Mouse (Mus musculus): ENCODE data around the gene Cyba. TPM values are rescaled to one million over a fixed set of nuclear protein-coding genes. Genes with fewer than 3 reads are reported as not detected.

Gene Cyba
- total RNA-seq, 2 experiments from 2014 or later: 117 to 123 TPM

DNA sequence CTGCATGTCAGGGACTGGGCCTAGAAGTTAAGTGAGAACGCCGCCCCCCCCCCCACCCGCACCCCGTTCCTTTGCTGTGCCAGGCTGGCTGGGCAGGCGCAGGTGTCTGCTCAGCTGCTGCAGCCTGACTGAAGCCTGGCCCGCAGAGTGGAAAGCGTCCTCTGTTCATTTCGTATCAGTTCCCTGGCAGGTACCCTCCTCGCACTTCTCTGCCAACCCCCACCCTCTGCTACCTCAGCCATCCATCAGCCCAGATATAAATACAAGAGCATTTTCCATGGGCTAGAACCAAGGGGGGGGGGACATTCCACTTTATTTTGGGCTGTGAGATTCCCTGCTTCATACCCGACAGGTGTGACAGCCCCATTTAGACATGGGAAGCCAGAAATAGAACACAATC lies 19.4 kb upstream of the Cyba start:
- no peak for ATAC-seq (replicated peaks; ENCODE audit: poor library complexity)

- no peak for ATAC-seq (replicated peaks; ENCODE audit: poor library complexity)
Measured at GRCm38 (mm10) chr8:122451161-122451703, 18.5 kb upstream of the Cyba start.

DNA sequence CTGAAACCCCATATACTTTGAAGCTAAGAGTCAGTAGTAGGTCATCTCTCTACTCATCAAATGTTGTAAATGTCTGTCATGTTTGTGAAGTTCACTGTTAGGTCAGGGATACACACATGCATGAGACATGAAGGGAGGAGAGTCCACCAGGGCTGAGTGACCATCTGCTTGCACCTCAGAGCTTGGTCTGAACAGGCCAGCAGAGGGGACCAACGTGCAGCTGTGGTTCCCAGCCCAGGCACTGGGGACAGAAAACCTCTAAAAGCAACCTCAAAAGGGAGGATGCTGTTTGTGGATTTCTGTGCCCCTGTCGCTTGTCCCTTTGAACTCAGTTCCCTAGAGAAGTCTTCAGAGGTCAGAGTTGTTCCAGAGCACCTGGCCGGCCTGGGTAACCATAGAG lies 12.5 kb upstream of the Cyba start:
- ATAC-seq (replicated peaks; ENCODE audit: poor library complexity): no peak

DNA sequence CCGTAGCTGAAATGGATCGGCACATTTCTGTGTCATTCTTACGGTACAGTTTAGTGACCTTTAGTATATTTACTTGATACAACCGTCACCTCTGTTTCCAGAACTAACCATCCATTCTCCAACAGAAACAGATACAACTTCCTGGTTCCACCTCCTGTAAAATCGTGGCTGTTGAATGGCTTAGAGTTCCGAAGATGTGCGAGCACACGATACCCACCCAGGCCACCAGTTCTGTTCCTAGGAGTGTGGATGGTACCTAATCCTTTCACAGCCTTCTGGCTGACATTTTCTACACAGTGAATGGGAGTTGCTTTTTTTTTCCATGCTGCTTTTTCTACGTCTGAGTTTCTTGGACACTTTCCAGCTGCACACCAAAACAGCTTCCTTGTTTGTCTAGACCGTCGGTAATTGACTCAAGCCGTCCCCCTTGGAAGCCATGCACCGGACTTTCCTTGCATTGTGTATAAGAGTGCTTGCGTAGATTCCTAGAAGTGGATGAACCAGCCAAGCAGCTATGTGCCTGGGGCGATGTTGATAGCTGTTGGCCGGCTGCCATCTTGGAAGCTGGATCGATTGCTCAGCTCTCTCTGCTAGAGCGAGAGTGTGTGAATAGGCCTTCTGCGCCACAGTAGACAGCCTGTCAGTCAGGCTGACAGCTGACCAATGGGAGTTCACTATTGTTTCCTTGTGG lies 11.5 kb upstream of the Cyba start:
- peak; percentile 67 for ATAC-seq (replicated peaks; ENCODE audit: poor library complexity)

GRCm38 (mm10) chr8:122443262-122444006 lies 10.7 kb upstream of the Cyba start, which contains the start of gene Mvd:
TSS of gene Mvd (minus strand) at chr8:122443422.
- peak; percentile 90 for ATAC-seq (replicated peaks; ENCODE audit: poor library complexity)

- no peak for ATAC-seq (replicated peaks; ENCODE audit: poor library complexity)
Measured at GRCm38 (mm10) chr8:122442781-122443180, 10.1 kb upstream of the Cyba start.

GRCm38 (mm10) chr8:122442356-122442755 lies 9.6 kb upstream of the Cyba start:
- ATAC-seq (replicated peaks; ENCODE audit: poor library complexity): no peak

- ATAC-seq (replicated peaks; ENCODE audit: poor library complexity): no peak
Measured at GRCm38 (mm10) chr8:122441326-122441725, 8.6 kb upstream of the Cyba start.

DNA sequence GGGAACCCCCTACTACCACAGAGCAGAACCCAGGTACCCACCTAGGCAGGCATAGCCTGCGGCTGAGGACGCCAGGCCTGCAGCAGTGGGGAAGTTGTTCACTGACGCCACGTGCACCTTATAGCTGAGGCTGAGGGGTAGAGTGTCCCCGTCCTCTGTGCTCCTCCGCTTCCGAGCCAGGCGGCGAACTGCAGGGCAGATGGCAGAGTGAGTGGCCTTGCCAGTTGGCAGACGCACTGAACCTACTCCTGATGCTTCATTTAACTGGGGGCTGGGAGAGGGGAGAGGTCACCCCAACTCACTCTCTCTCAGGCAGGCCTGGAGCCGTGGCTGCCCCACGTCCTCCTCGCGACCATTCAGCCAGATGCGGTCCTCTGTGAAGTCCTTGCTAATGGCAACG lies 6.6 kb upstream of the Cyba start:
- no peak for ATAC-seq (replicated peaks; ENCODE audit: poor library complexity)

- ATAC-seq (replicated peaks; ENCODE audit: poor library complexity): peak; percentile 63
Measured at GRCm38 (mm10) chr8:122437708-122438331, 5.1 kb upstream of the Cyba start.

DNA sequence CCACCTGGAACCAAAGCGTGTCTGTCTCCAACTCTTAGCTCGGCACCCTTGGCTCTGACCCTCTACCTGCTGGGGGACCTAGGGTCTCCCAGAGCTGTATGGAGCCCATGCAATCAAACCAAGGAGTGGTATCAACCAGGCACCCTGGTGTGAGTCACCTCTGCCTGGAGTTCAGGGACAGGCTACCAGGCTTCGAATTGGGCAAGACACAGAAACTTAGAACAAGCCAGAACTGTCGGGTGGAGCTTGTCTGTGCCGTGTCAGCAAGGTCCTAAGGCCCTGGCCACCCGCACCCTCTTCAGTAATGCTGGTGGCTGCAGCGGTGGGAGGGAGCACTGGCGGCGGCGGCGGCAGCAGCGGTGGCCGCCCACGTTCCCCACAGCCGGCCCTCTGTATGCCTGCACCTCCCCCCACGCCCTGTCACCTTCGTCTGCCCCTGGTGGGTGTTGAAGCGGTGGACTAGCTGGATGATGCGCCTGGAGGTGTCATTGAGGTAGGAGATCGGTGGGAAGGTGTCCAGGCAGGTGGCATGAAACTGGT lies 3.9 kb upstream of the Cyba start:
- no peak for ATAC-seq (replicated peaks; ENCODE audit: poor library complexity)

DNA sequence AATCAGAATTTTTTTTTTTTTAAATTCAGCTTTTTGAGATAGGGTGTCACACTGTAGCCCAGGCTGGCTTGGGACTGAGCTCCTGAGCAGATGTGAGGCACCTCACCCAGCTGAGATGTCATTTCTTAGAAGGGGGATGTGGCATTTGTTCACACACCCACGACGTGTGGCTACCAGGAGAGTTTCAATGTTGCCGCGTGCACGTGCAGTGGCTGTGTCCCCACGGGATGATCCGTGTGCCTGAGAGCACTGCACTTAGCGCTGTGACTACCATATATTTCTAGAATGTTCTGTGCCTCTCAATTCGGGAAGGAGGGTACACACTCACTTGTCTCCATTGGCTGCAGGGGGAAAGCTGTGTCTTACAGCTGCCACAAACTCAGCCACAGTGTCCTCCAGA lies 3.4 kb upstream of the Cyba start:
- ATAC-seq (replicated peaks; ENCODE audit: poor library complexity): no peak

- ATAC-seq (replicated peaks; ENCODE audit: poor library complexity): no peak
Measured at GRCm38 (mm10) chr8:122435375-122435774, 2.6 kb upstream of the Cyba start.

DNA sequence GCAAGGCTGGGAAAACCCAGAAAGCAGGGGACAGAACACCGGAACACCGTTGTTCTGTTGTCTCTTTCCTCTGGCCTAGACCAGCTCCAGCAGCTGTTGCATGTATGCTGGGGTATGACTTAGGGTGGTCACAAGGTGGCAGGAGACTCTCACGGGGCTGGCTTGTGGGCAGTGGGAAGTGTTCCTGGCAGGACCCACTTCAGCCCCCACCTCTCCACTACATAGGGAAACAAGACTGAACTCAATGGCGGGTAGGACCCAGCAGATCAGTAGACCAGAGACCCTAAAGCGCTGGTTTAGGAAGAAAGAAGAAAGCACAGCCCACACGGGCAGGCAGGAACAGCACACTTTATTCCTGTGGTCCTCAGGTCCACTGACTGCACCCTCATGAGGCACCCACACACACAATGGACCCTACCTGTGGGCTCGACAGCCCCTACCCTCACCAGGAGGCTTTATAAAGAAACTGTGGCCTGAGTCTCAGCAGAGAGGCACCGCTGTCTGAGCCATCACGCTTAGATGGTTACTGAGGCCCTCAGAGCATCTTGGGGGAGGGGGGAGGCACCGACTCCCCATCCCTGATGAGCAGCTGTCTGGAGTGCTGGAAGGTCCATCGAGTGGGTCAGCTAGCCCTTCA lies 657 bp upstream of the Cyba start:
- ATAC-seq (replicated peaks; ENCODE audit: poor library complexity): peak; percentile 25; the same call in 1 of the 2 replicates

DNA sequence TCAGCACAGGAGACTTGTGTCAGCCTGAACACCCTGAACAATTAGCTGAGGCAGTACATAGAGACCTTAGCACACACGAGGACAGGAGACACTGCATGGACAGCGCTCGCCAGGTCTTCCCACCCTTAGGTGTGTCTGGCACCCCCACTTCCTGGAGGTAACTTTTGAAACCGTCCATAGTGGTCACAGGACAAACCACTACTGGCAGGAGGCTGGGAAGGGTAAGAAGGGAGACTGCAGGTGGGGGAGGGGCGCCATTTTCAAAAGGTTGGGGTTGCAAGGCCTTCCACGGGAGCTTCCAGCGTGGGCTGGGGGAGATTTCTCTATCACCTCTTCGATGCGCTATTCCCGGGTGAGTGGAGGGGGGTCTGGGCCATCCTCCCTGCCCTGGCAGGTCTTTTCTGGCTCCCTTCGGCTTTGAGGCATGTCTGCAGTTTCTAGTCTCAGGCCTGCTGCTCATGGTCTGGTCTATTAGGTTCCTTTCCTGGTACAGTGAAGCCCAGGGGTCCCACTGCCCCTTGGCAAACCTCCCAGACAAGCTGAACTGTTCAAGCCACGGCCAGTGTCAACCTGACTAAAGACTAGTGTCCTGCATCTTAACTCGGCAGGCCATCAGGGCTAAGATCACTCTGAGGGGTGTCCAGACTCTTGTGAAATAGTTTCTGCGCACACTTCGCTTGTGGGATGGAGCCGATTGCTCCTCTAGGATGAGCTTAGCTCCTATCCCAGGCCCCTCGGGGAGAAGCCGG lies 862 bp downstream of the Cyba start:
- ATAC-seq (replicated peaks; ENCODE audit: poor library complexity): no peak

DNA sequence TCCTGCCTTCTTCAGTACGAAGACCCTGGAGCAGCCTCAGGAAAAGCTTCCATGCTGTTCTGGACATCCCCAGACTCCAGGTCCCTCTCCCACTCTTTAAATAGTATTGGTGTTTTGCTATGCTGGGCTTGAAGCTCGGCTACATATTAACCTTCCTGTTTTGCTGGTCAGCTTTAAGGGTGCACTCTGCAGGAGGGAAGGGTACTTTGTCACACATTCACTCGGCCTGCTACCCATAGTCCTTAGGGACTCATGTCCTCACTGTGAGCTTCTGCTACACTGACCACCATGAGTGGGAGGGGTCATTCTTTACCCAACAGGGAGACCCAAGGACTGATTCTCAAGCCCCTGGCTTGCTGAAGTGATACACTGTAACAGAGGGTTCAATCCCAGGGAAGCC lies 2.1 kb downstream of the Cyba start:
- ATAC-seq (replicated peaks; ENCODE audit: poor library complexity): no peak

DNA sequence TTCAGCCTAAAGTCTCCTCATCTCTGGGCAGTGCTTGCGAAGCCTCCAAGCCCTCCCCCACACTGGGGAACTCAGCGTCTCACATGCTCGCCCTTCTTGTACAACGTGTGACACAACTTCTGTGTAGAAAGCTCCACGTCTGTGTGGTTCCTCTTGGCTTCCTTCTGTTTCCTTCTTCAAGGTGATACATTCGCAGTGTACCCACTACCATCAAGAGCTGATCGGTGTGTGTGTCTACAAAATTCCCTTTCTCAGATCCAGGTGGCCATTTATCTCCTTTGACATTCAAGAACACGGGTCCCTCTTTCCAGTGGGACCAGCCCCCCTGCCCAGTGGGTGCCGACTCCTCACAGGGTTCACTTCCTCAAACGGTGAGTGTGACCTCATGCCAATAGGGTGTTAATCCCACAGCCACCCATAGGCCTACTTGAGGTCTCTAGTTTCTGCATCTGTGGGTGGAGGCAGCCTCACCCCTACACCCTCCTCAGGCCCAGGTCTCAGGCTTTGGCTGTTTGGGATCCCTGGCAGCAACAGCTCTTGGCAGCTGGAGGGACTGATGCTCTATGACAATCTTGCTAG lies 2.6 kb downstream of the Cyba start:
- peak; percentile 76 for ATAC-seq (replicated peaks; ENCODE audit: poor library complexity)

DNA sequence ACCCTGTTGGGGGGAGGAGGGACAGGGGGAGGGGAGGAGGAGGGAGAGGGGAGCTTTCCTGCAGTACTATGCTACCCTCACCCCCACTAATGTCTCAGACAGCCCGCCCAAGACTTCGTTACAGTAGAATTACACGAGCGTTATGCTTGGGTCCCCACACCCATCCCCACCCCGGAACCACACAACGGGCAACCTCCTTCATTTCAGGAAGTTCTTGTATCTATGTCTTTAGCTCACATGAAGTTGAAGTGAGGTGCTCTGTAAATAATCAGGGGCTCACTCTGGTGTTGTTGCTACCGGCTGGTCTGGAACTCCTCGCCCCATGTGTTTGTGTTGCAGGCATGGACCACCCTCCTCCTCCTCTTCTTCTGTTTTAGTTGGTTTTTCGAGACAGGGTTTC lies 4.6 kb downstream of the Cyba start:
- ATAC-seq (replicated peaks; ENCODE audit: poor library complexity): no peak

GRCm38 (mm10) chr8:122427607-122428006 lies 5.1 kb downstream of the Cyba start:
- no peak for ATAC-seq (replicated peaks; ENCODE audit: poor library complexity)

DNA sequence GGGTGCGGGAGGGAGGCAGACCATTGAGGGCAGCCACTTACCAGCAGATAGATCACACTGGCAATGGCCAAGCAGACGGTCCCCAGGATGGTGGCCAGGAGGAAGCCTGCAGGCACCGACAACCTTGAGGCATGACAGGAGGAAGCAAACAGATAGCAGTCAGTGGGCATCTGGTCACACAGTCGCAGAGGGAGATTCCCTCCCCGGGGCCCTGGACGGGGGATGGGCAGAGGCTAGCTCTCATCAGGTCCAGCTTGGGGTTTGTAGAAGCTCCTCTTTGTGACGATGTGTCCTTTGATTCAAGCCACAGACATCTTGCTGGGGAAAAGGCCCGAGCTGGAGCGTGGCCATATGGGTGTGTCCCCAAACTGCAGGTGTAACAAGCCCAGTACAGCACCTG lies 6.6 kb downstream of the Cyba start:
- ATAC-seq (replicated peaks; ENCODE audit: poor library complexity): no peak

Data from megakaryocyte progenitor cell, adult 5-6 weeks (primary cell).